Mouse (Mus musculus) kidney, postnatal 0 days (tissue): ENCODE measurements at regions not wholly inside any gene's neighbourhood (a gene's known extent, or its start where the extent isn't known, plus 50 kb on each side); places are given as distances from the start of the nearest gene placed in this dataset.

Source experiments
- ATAC-seq: fragments of 200-750 bp; cut with Nextera tagmentation; replicated peaks from 2 replicates; pipeline ENCODE4 v1.8.0; 2017; ENCODE audit warnings: low read depth, moderate number of reproducible peaks, moderate TSS enrichment, moderate library complexity; ENCODE audit not compliant: low FRiP score
- DNase-seq: peaks from one replicate; pipeline ENCODE4 v3.0.0-alpha.2; 2016; ENCODE audit warnings: low spot score
- H3K27ac ChIP-seq: fragments of 300-500 bp; sonication (generic); 2 replicates; pipeline ENCODE4 v1.5.1; 2014; ENCODE audit warnings: mild to moderate bottlenecking
- H3K27me3 ChIP-seq: fragments of 300-500 bp; sonication (generic); 2 replicates; pipeline ENCODE4 v1.6.1; 2014; ENCODE audit warnings: low read length, mixed read lengths; ENCODE audit not compliant: insufficient read depth
- H3K36me3 ChIP-seq: fragments of 300-500 bp; sonication (generic); 2 replicates; pipeline ENCODE4 v1.6.1; 2014; ENCODE audit warnings: low read length, mixed read lengths; ENCODE audit not compliant: insufficient read depth
- H3K4me1 ChIP-seq: fragments of 300-500 bp; sonication (generic); replicated peaks from 2 replicates; pipeline ENCODE4 v1.6.1; 2014; ENCODE audit warnings: antibody characterized with exemption, low read length, mixed read lengths; ENCODE audit not compliant: insufficient read depth
- H3K4me2 ChIP-seq: fragments of 300-500 bp; sonication (generic); 2 replicates; pipeline ENCODE4 v1.6.1; 2014; ENCODE audit warnings: mild to moderate bottlenecking, low read length, moderate library complexity, mixed read lengths
- H3K4me3 ChIP-seq: fragments of 300-500 bp; sonication (generic); replicated peaks from 2 replicates; pipeline ENCODE4 v1.5.1; 2014; ENCODE audit warnings: low read depth, low read length
- H3K9ac ChIP-seq: fragments of 300-500 bp; sonication (generic); 2 replicates; pipeline ENCODE4 v1.6.1; 2014; ENCODE audit warnings: low read depth, low read length
- H3K9me3 ChIP-seq: fragments of 300-500 bp; sonication (generic); replicated peaks from 2 replicates; pipeline ENCODE4 v1.6.1; 2016; ENCODE audit warnings: low read length, inconsistent platforms, mixed read lengths
- CTCF ChIP-seq: IDR thresholded peaks from 2 replicates; pipeline ENCODE4 v1.5.1; 2016; ENCODE audit warnings: antibody characterized with exemption, low read depth, mild to moderate bottlenecking, moderate library complexity
- WGBS: fragments of 180-500 bp; shearing (Covaris S2); extraction: QIAGEN DNeasy Blood & Tissue Kit; methylation state at CpG from one replicate; pipeline ENCODE4 v1.1.7; 2014; 5-methylcytosine and 5-hydroxymethylcytosine counted together

DNA sequence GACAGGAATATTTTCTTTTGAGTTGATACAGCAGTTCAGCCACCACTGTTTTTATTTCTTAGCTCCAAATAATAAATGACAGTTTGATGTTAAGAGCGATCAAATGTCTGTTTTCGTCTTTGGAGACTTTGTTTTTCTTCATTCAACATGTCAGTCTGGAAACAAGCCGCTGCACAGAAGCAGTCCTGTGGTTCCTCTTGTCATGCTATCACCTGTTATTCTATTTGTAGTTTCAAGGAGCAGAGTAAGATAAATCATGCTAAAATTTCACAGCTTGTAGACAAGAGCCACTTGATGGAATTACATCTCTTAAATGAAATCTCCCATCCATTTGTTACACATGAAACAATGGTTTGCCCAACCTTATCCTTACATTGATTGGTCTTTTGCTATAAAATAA lies 911.5 kb upstream of the Msl3l2 start:
- Histone ChIP-seq H3K27me3 (no peaks in the 10 kb centered on the region), H3K27ac (no peak overlapping the region), H3K9me3 (no peaks in the 10 kb centered on the region), H3K4me2 (no peak overlapping the region), H3K4me1 (no peaks in the 10 kb centered on the region), H3K36me3 (no peaks in the 10 kb centered on the region), H3K4me3 (no peak overlapping the region), H3K9ac (no peak overlapping the region)
- DNase-seq (peak; percentile 54), ATAC-seq (no peak)
- 17% methylated on average over 3 of the region's 3 CpGs for WGBS
- TF ChIP-seq CTCF = no peak

GRCm38 (mm10) chr10:55237156-55237555 lies 869.6 kb upstream of the Msl3l2 start:
- Histone ChIP-seq H3K9me3 (no peaks in the 10 kb centered on the region), H3K4me1 (no peaks in the 10 kb centered on the region), H3K9ac (no peak overlapping the region), H3K4me2 (no peak overlapping the region), H3K27ac (no peak overlapping the region), H3K36me3 (no peaks in the 10 kb centered on the region), H3K4me3 (no peak overlapping the region), H3K27me3 (no peaks in the 10 kb centered on the region)
- TF ChIP-seq CTCF = no peak
- DNase-seq = no peak
- no peak for ATAC-seq

DNA sequence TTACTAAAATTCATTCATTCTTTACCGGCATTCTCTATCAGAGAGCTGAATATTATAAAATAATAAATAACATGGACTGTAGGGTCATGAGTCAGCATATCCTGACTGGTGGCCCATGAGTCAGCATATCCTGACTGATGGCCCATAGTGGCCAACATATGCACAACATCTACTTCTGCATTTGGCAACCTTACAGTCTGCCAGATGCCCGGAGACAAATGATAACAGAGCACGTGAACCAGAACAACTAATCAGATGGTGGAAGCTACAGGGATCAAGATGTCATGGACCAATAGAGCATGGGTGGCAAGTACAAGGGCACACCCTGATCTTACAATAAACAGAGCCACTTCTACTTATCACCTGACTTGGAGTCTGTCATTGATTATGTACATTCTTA lies 849.4 kb upstream of the Msl3l2 start:
- Histone ChIP-seq H3K9ac (no peak overlapping the region), H3K4me2 (no peak overlapping the region), H3K9me3 (no peaks in the 10 kb centered on the region), H3K4me1 (no peaks in the 10 kb centered on the region), H3K4me3 (no peak overlapping the region), H3K27ac (no peak overlapping the region), H3K36me3 (no peaks in the 10 kb centered on the region), H3K27me3 (no peaks in the 10 kb centered on the region)
- TF ChIP-seq CTCF = no peak
- ATAC-seq (no peak), DNase-seq (no peak)
- WGBS = 73% methylated on average over 3 of the region's 3 CpGs

DNA sequence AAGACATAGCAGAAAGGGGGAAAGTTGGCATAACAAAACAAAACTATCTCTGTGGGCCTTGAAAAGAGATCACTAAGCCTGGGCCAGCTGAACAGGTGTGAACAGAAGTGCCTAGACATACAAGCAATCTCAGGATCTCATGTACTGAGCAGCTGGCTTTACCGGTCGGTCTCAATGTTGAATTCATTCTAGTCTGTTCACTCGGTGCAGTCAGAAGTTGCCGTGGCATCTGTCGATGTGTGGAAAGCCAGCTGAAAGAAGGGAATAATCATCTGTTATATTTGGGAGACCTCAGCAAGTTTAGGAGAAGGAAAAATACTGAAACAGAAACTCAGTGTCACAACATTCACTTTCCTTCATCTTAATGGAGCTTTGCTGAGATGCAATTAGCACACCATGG lies 806.6 kb upstream of the Msl3l2 start:
- no peak for TF ChIP-seq CTCF
- no peak overlapping the region for H3K4me2 ChIP-seq
- H3K4me3 ChIP-seq = no peak overlapping the region
- H3K27ac ChIP-seq = no peak overlapping the region
- H3K27me3 ChIP-seq = no peaks in the 10 kb centered on the region
- ATAC-seq (no peak), DNase-seq (no peak)
- no peaks in the 10 kb centered on the region for H3K9me3 ChIP-seq
- 94% methylated on average over 5 of the region's 5 CpGs for WGBS
- no peaks in the 10 kb centered on the region for H3K36me3 ChIP-seq
- no peak overlapping the region for H3K9ac ChIP-seq
- H3K4me1 ChIP-seq = no peaks in the 10 kb centered on the region

- no peaks in the 10 kb centered on the region for H3K27me3 ChIP-seq
- H3K27ac ChIP-seq = no peak overlapping the region
- no peak for ATAC-seq
- H3K4me2 ChIP-seq = no peak overlapping the region
- H3K9ac ChIP-seq = no peak overlapping the region
- H3K4me3 ChIP-seq = no peak overlapping the region
- H3K36me3 ChIP-seq = no peaks in the 10 kb centered on the region
- WGBS = 91% methylated on average over 2 of the region's 2 CpGs
- H3K4me1 ChIP-seq = no peaks in the 10 kb centered on the region
- no peak for DNase-seq
- no peak for TF ChIP-seq CTCF
- no peaks in the 10 kb centered on the region for H3K9me3 ChIP-seq
Measured at GRCm38 (mm10) chr10:55333836-55334235, 772.9 kb upstream of the Msl3l2 start.

- no peaks in the 10 kb centered on the region for H3K9me3 ChIP-seq
- H3K4me1 ChIP-seq = no peaks in the 10 kb centered on the region
- H3K9ac ChIP-seq = no peak overlapping the region
- H3K4me3 ChIP-seq = no peak overlapping the region
- WGBS = 72% methylated on average over 3 of the region's 3 CpGs
- no peaks in the 10 kb centered on the region for H3K27me3 ChIP-seq
- TF ChIP-seq CTCF = no peak
- ATAC-seq (peak; percentile 81; the same call in 1 of the 2 replicates), DNase-seq (peak; percentile 4)
- no peaks in the 10 kb centered on the region for H3K36me3 ChIP-seq
- no peak overlapping the region for H3K4me2 ChIP-seq
- H3K27ac ChIP-seq = no peak overlapping the region
Measured at GRCm38 (mm10) chr10:55335997-55336396, 770.7 kb upstream of the Msl3l2 start.

DNA sequence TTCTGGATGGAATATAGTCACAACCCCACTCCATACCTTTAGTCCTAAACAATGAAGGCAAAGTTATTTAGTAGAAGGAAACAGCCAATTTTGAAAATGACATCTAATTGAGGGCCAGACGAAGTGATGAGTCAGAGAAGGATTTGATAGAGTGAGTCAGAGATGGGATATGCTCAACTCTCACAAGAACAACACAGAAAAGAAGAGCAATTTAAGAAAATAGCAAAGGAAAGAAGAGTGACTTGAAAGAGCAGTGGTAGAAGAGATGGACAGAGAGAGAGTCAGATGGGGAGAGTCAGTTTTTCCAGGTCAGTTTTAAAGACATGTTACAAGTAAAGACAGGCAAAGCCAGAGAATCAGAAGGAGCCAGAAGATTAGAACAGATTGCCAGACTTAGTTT lies 758.6 kb upstream of the Msl3l2 start:
- Histone ChIP-seq H3K9me3 (no peaks in the 10 kb centered on the region), H3K27ac (no peak overlapping the region), H3K36me3 (no peaks in the 10 kb centered on the region), H3K27me3 (no peaks in the 10 kb centered on the region), H3K4me3 (no peak overlapping the region), H3K4me2 (no peak overlapping the region), H3K4me1 (no peaks in the 10 kb centered on the region), H3K9ac (no peak overlapping the region)
- no peak for ATAC-seq
- no peak for TF ChIP-seq CTCF
- WGBS = 76% methylated on average over 1 of the region's 1 CpGs
- no peak for DNase-seq
